Mouse (Mus musculus) CD4-positive, CD25-positive, alpha-beta regulatory T cell (primary cell): Measurements from ENCODE around the gene Ms4a4a. TPM values are rescaled to one million over a fixed set of nuclear protein-coding genes. Genes with fewer than 3 reads are reported as not detected.

Experiments used
- polyA plus RNA-seq: library from polyadenylated mRNA; unstranded; fragments of 100-300 nt; shearing (Covaris generic); gene quantifications from one replicate; pipeline ENCODE4 v1.2.1, GENCODE M21; 2017

Gene Ms4a4a
- 1.1 TPM for polyA plus RNA-seq

GRCm38 (mm10) chr19:11375273-11375672 is at the start of gene Ms4a4a:
TSS of gene Ms4a4a (plus strand) at chr19:11375523.

DNA sequence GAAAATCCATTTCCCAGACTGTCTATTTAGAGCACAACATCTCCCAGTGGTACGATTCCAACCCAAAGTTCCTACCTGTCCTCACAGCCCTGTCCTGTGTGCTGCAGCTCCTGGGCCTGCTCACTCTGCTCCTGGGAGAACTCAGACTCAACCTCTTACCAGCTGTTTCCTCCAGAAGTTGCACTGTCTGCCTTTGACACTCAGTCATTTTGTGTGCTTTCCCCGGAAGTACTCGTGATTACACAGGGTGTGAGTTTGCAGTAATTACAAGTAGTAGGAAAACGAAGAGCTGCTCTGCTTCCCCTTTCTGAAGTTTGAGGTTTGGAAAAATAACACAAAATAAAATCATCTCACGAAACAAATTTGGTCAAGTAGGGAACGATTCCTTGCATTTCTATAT is 39.4 kb upstream of the Ms4a4a start, which contains the start of gene Ms4a7:
Gene Ms4a7, minus strand, starts transcription at position 215 of the 400 bp plus-strand sequence.

DNA sequence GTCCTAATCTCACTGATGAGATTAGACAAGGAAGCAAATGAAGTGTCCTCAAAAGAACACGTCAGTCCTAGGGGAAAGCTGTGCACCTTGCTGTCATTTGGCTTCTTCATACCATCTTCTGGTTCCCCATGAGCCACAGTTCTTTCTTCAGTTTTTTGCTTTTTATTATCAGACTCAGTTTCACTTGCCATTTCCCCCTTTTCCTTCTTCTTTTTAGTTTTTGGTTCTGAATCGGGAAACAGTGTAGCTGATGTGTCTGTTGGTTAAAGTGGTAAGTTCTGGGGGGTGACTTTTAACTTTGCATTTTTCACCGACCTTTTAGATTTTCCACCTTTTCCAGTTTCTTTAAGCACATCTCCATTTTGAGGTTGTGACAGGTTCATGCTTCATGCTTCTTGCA is 29.2 kb downstream of the Ms4a4a start, which contains the start of gene Ms4a4c:
Gene Ms4a4c, plus strand, starts transcription at position 244 of the 400 bp plus-strand sequence.

Other genes starting within 250 kb of the Ms4a4a start
- not detected for gene 1700017D01Rik, start 244.6 kb upstream of the Ms4a4a start, polyA plus RNA-seq
- not detected for gene 1700025F22Rik, start 210.2 kb upstream of the Ms4a4a start, polyA plus RNA-seq
- not detected for gene Ms4a13, start 178.8 kb upstream of the Ms4a4a start, polyA plus RNA-seq
- not detected for gene Ms4a12, start 143.1 kb upstream of the Ms4a4a start, polyA plus RNA-seq
- gene Ms4a1, start 109.3 kb upstream of the Ms4a4a start, polyA plus RNA-seq, result 2.6 TPM
- not detected for gene Ms4a5, start 91.7 kb upstream of the Ms4a4a start, polyA plus RNA-seq
- gene Ms4a14, start 61.1 kb upstream of the Ms4a4a start, polyA plus RNA-seq, result 0.07 TPM
- 0.28 TPM for gene Ms4a7, start 39.4 kb upstream of the Ms4a4a start, polyA plus RNA-seq
- 88.3 TPM for gene Ms4a4c, start 29.2 kb downstream of the Ms4a4a start, polyA plus RNA-seq
- gene Ms4a4b, start 68.0 kb downstream of the Ms4a4a start, polyA plus RNA-seq, result 3,157 TPM
- gene Ms4a6c, start 93.8 kb downstream of the Ms4a4a start, polyA plus RNA-seq, result 11.8 TPM
- gene Gm8369, start 110.4 kb downstream of the Ms4a4a start, polyA plus RNA-seq, result 403 TPM
- 932 TPM for gene Ms4a6b, start 141.0 kb downstream of the Ms4a4a start, polyA plus RNA-seq
- 1.6 TPM for gene Ms4a4d, start 161.3 kb downstream of the Ms4a4a start, polyA plus RNA-seq
- 7.8 TPM for gene Ms4a6d, start 229.3 kb downstream of the Ms4a4a start, polyA plus RNA-seq
- gene Ms4a2, start 248.2 kb downstream of the Ms4a4a start, polyA plus RNA-seq, result 0.31 TPM